In the genomic region with DNA sequence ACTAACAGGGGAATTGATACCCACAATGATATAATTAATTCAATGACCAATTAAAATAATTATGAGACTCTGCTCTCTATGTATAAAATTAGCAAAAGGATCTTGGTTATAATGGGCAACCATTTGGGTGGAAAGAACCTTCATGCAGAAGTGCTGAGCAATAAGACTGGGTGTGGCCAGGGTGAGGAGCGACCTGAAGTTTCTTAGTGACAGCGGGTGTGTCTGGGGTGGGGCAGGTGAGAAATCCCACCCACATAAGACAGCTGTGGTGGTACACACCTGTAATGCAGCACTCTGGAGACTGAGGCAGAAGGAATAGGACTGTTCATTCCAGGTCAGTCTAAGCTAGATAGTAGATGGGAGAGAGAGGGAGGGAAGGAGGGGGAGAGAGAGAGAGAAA, we compare ENCODE assay signal across 14 mouse cellular contexts.
"Had no signal": no experiment of that assay in that cellular context is flagged by ENCODE, and none has a peak within 500 bp of the region (broad histone marks: within the 10 kb centered on the region; RNA-seq: fewer than 3 reads in every experiment).

No protein-coding gene starts in this region.

- H3K36me3 ChIP-seq: neural tube, embryonic 13.5 days; neural tube, embryonic 15.5 days; stomach, embryonic 15.5 days had no signal

- DNase-seq: right cerebral cortex, adult 18-20 months; right cerebral cortex, postnatal 14 days; right cerebral cortex, postnatal 25 days; right cerebral cortex, postnatal 4 days; spleen, adult 18-20 months; thymus, adult 18-20 months; thymus, adult 2 months; thymus, postnatal 14 days; thymus, postnatal 36 days; thymus, postnatal 4 days had no signal

- H3K4me3 ChIP-seq: neural tube, embryonic 13.5 days; neural tube, embryonic 15.5 days; stomach, embryonic 15.5 days had no signal

- H3K9ac ChIP-seq: neural tube, embryonic 13.5 days; neural tube, embryonic 15.5 days; stomach, embryonic 15.5 days had no signal

- H3K27me3 ChIP-seq: neural tube, embryonic 13.5 days; neural tube, embryonic 15.5 days; stomach, embryonic 15.5 days had no signal

- H3K27ac ChIP-seq: neural tube, embryonic 13.5 days; neural tube, embryonic 15.5 days; stomach, embryonic 15.5 days; stomach, postnatal 0 days had no signal

- H3K4me2 ChIP-seq: neural tube, embryonic 13.5 days; neural tube, embryonic 15.5 days; stomach, embryonic 15.5 days had no signal

- H3K9me3 ChIP-seq: neural tube, embryonic 13.5 days; neural tube, embryonic 15.5 days; stomach, embryonic 15.5 days had no signal

- H3K4me1 ChIP-seq: stomach, embryonic 15.5 days had no signal
